Mouse (Mus musculus) limb, embryonic 14.5 days (tissue): ENCODE results near the gene Usp47. TPM values are rescaled to one million over a fixed set of nuclear protein-coding genes. Genes with fewer than 3 reads are reported as not detected.
A peak's percentile ranks its signal among the peaks of the same experiment; 100 is the strongest.

Experiments used
- ATAC-seq: fragments of 200-750 bp; cut with Nextera tagmentation; 2 replicates; pipeline ENCODE4 v1.8.0; 2017; ENCODE audit warnings: low read depth, moderate number of reproducible peaks, moderate TSS enrichment; ENCODE audit not compliant: low FRiP score
- DNase-seq: peaks from one replicate; pipeline ENCODE4 v3.0.0-alpha.2; 2015; ENCODE audit warnings: low spot score
- H3K27ac ChIP-seq: fragments of 300-500 bp; sonication (generic); replicated peaks from 2 replicates; pipeline ENCODE4 v1.5.1; 2014; ENCODE audit warnings: low read depth, mild to moderate bottlenecking, low read length, moderate library complexity, mixed read lengths
- H3K27me3 ChIP-seq: fragments of 300-500 bp; sonication (generic); 2 replicates; pipeline ENCODE4 v1.6.1; 2014; ENCODE audit warnings: low read length, mixed read lengths; ENCODE audit not compliant: control insufficient read depth, insufficient read depth
- H3K36me3 ChIP-seq: fragments of 300-500 bp; sonication (generic); 2 replicates; pipeline ENCODE4 v1.6.1; 2014; ENCODE audit warnings: mild to moderate bottlenecking, low read length, moderate library complexity, mixed read lengths; ENCODE audit not compliant: control insufficient read depth, insufficient read depth
- H3K4me1 ChIP-seq: fragments of 300-500 bp; sonication (generic); 2 replicates; pipeline ENCODE4 v1.6.1; 2014; ENCODE audit warnings: antibody characterized with exemption, low read length, mixed read lengths; ENCODE audit not compliant: control insufficient read depth, insufficient read depth
- H3K4me2 ChIP-seq: fragments of 300-500 bp; sonication (generic); replicated peaks from 2 replicates; pipeline ENCODE4 v1.6.1; 2014; ENCODE audit warnings: low read depth, mild to moderate bottlenecking, low read length, moderate library complexity; ENCODE audit not compliant: severe bottlenecking
- H3K4me3 ChIP-seq: fragments of 300-500 bp; sonication (generic); replicated peaks from 2 replicates; pipeline ENCODE4 v1.5.1; 2014; ENCODE audit warnings: low read length
- H3K9ac ChIP-seq: fragments of 300-500 bp; sonication (generic); 2 replicates; pipeline ENCODE4 v1.6.1; 2014; ENCODE audit warnings: mild to moderate bottlenecking, low read depth, low read length, moderate library complexity; ENCODE audit not compliant: severe bottlenecking
- H3K9me3 ChIP-seq: fragments of 300-500 bp; sonication (generic); 2 replicates; pipeline ENCODE4 v1.6.1; 2016; ENCODE audit warnings: low read length; ENCODE audit not compliant: control insufficient read depth
- POLR2A ChIP-seq: fragments of 200-500 bp; IDR thresholded peaks from 2 replicates; pipeline ENCODE4 v1.8.0; 2012; ENCODE audit warnings: inconsistent platforms, mild to moderate bottlenecking, moderate library complexity, borderline replicate concordance; ENCODE audit not compliant: insufficient read depth, insufficient read length; ENCODE audit errors: extremely low read depth
- WGBS: fragments of 180-500 bp; shearing (Covaris S2); extraction: QIAGEN DNeasy Blood & Tissue Kit; methylation state at CpG from one replicate; pipeline ENCODE4 v1.1.7; 2014; 5-methylcytosine and 5-hydroxymethylcytosine counted together
- polyA plus RNA-seq, 2 experiments: library from polyadenylated mRNA; depleted of rRNA in 1 of 2; stranded (reverse) in 1 of 2; unstranded in 1 of 2; fragments of >200 nt; fragmentation: Nextera tagmentation in 1 of 2; extraction: Ambion mirVana in 1 of 2; gene quantifications; 2 replicates each; pipeline versions ENCODE4 v1.2.1 to v1.2.3; 2012 to 2014

Usp47 gene
- polyA plus RNA-seq, 2 experiments: 51.9 to 81.2 TPM

DNA sequence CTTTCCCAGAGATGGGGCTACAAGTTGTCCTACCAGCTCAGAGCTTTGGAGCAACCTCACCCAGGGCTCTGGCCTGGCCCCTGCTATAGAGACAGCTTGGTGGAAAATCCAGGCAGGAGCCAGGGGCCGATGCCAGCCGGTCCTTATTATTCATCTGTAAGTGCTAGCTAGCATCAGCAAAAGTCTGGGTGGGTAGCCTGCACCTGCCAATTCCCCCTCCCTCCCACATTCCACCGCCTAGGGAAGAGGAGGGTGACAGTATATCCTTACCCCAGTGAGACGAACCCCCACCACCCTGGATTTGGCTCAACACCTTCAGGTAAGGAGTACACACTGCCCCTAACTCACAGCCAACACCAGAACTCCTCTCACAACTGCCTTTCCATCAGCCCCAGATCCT, 104.7 kb downstream of the Usp47 start:
- WGBS: 77% methylated on average over 4 of the region's 4 CpGs
- ATAC-seq: no peak
- H3K27ac ChIP-seq: 0 out of 2 replicates have a peak overlapping the region, but pooled peaks have one; percentile 55

GRCm38 (mm10) chr7:112128810-112129209, 105.5 kb downstream of the Usp47 start:
- 35% methylated on average over 4 of the region's 4 CpGs for WGBS
- Histone ChIP-seq H3K36me3 (no peaks in the 10 kb centered on the region), H3K9me3 (no peaks in the 10 kb centered on the region), H3K4me2 (no peak overlapping the region), H3K4me3 (no peak overlapping the region), H3K9ac (no peak overlapping the region), H3K27me3 (no peaks in the 10 kb centered on the region), H3K27ac (peak overlapping the region; percentile 55; the same call in 1 of the 2 replicates), H3K4me1 (peaks cover 18% of the 10 kb centered on the region)
- no peak for TF ChIP-seq POLR2A
- ATAC-seq (no peak), DNase-seq (peak; percentile 60)

More for the DNA sequence above, 104.7 kb downstream of the Usp47 start:
- Histone ChIP-seq H3K4me2 (no peak overlapping the region), H3K9me3 (no peaks in the 10 kb centered on the region), H3K9ac (no peak overlapping the region), H3K27me3 (no peaks in the 10 kb centered on the region), H3K4me3 (no peak overlapping the region), H3K36me3 (no peaks in the 10 kb centered on the region), H3K4me1 (peaks cover 18% of the 10 kb centered on the region)
- no peak for TF ChIP-seq POLR2A
- no peak for DNase-seq

DNA sequence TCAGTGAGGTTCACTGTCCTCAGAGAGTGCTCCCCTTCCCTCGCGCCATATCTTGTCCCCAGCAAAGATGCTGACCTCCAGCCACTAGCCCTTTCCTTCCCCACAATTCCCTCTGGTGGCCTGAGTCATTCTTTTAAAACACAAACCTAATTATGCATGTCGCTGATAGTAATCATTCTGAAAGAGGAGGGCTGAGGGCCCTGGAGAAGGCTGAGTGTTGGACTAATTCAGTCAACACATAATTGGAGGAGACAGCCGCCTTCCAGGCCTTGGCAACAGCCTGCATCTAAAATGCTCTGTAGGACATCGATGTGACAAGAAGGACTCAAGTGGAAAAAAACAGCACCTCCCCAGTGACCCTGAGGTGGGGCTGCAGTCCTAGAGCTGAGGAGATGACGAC, 106.5 kb downstream of the Usp47 start:
- WGBS: 89% methylated on average over 6 of the region's 6 CpGs
- H3K4me2 ChIP-seq: no peak overlapping the region
- DNase-seq: no peak

GRCm38 (mm10) chr7:112130660-112131059, 107.4 kb downstream of the Usp47 start:
- Histone ChIP-seq H3K9ac (no peak overlapping the region), H3K27ac (no peak overlapping the region), H3K9me3 (no peaks in the 10 kb centered on the region), H3K4me3 (no peak overlapping the region), H3K27me3 (no peaks in the 10 kb centered on the region), H3K4me2 (no peak overlapping the region), H3K36me3 (no peaks in the 10 kb centered on the region), H3K4me1 (peaks cover 18% of the 10 kb centered on the region)
- ATAC-seq: no peak
- TF ChIP-seq POLR2A: no peak
- WGBS: 91% methylated on average over 3 of the region's 3 CpGs
- DNase-seq: no peak

More for the DNA sequence above, 106.5 kb downstream of the Usp47 start:
- TF ChIP-seq POLR2A: no peak
- H3K27me3 ChIP-seq: no peaks in the 10 kb centered on the region
- H3K36me3 ChIP-seq: no peaks in the 10 kb centered on the region
- peaks cover 18% of the 10 kb centered on the region for H3K4me1 ChIP-seq
- no peak overlapping the region for H3K27ac ChIP-seq
- no peaks in the 10 kb centered on the region for H3K9me3 ChIP-seq
- ATAC-seq: no peak
- no peak overlapping the region for H3K9ac ChIP-seq
- H3K4me3 ChIP-seq: no peak overlapping the region

DNA sequence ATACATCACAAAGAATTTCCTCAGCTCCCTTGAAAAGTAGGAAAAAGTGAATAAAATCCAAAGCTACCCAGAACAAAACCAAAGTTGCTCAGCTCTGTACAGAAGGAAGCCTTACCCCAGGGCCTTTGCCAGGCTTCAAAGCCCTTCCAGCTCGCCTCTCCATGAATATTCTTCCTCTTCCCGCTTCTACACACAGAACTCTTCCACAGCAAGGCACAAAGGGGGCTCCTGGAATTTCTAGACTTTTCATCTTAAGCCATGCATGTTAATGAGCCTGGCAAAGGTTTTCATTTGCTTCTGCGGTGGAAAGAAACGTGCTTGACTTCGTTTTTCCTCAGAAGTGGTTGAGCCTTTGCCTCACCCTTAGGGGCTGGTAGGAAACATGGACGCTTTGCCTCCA, 108.7 kb downstream of the Usp47 start:
- no peak overlapping the region for H3K9ac ChIP-seq
- H3K36me3 ChIP-seq: no peaks in the 10 kb centered on the region
- H3K9me3 ChIP-seq: no peaks in the 10 kb centered on the region
- no peak for TF ChIP-seq POLR2A
- H3K4me3 ChIP-seq: no peak overlapping the region
- peaks cover 18% of the 10 kb centered on the region for H3K4me1 ChIP-seq
- no peak for ATAC-seq
- peak overlapping the region; percentile 74 for H3K27ac ChIP-seq
- peak; percentile 63 for DNase-seq
- 55% methylated on average over 6 of the region's 6 CpGs for WGBS
- no peaks in the 10 kb centered on the region for H3K27me3 ChIP-seq
- H3K4me2 ChIP-seq: no peak overlapping the region

DNA sequence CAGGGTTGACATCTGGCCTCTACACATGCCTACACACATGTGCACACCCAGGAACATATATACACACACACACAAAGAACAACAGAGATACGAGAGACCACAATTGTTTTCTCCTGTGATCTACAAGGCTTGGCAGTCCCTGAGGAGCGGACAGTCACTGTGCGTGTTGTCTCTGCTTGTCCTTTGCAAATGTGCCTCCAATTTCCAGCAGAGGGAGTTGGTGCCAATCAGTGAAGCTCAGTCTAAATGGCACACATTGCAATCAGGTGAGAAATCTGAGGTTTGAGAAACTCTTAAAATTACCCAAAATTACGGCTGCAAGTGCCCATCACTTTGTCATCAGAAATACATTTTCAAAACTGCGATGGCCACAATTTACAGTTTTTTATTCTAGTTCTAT, 110.0 kb downstream of the Usp47 start:
- no peak for DNase-seq
- no peaks in the 10 kb centered on the region for H3K36me3 ChIP-seq
- no peaks in the 10 kb centered on the region for H3K27me3 ChIP-seq
- H3K4me2 ChIP-seq: no peak overlapping the region
- ATAC-seq: no peak
- H3K9me3 ChIP-seq: no peaks in the 10 kb centered on the region
- no peak overlapping the region for H3K27ac ChIP-seq
- WGBS: 88% methylated on average over 5 of the region's 5 CpGs
- TF ChIP-seq POLR2A: no peak
- peaks cover 12% of the 10 kb centered on the region for H3K4me1 ChIP-seq
- no peak overlapping the region for H3K4me3 ChIP-seq
- no peak overlapping the region for H3K9ac ChIP-seq
